25 mouse cellular contexts compared by ENCODE assay signal in the genomic region with DNA sequence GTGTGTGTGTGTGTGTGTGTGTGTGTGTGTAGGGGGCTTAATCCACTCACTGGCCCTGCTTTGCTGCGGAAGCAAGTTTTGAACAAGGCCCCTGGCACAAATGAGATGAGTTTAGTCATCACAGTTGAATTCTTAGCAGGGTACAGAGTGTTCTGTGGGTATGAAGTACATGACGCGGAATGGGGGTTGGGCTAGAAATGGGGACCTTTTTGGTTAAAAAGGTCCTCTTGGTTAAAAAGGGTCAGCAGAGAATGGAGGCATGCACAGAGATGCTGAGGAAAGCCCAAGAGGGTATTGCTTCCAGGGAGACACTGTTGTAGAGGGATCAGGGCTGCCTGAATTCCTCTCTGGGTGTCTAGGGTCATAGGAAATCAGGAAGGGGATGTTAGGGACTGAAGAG.
DNase-seq lines count a peak whose midpoint lies in the region; ATAC-seq and TF ChIP-seq lines count a peak whose summit lies in the region.
"Had no signal": no experiment of that assay in that cellular context is flagged by ENCODE, and none has a peak within 500 bp of the region (broad histone marks: within the 10 kb centered on the region; RNA-seq: fewer than 3 reads in every experiment).

No protein-coding gene starts in this region.

- no peaks in the 10 kb centered on the region for H3K9me3 ChIP-seq in hindbrain, embryonic 13.5 days
- no peaks in the 10 kb centered on the region for H3K9me3 ChIP-seq in hindbrain, embryonic 14.5 days (ENCODE audit: control insufficient read depth, low read length)
- H3K9me3 ChIP-seq in neural tube, embryonic 13.5 days, result no peaks in the 10 kb centered on the region
- H3K9me3 ChIP-seq: embryonic facial prominence, embryonic 15.5 days; heart, embryonic 12.5 days; hindbrain, embryonic 15.5 days; kidney, embryonic 15.5 days; liver, embryonic 15.5 days; lung, embryonic 15.5 days had no signal

- H3K4me3 ChIP-seq in hindbrain, embryonic 13.5 days, result no peak overlapping the region
- no peak overlapping the region for H3K4me3 ChIP-seq in hindbrain, embryonic 14.5 days (replicated peaks; ENCODE audit: low read length)
- H3K4me3 ChIP-seq in neural tube, embryonic 13.5 days, result no peak overlapping the region
- H3K4me3 ChIP-seq in cerebellum, adult 2 months (replicated peaks; ENCODE audit: insufficient read depth, low read depth, low read length), result no peak overlapping the region
- H3K4me3 ChIP-seq: embryonic facial prominence, embryonic 15.5 days; heart, embryonic 12.5 days; hindbrain, embryonic 15.5 days; kidney, embryonic 15.5 days; left cerebral cortex, adult 2 months; liver, embryonic 15.5 days; lung, embryonic 15.5 days had no signal

- H3K4me2 ChIP-seq in hindbrain, embryonic 13.5 days, result no peak overlapping the region
- H3K4me2 ChIP-seq in hindbrain, embryonic 14.5 days (replicated peaks), result no peak overlapping the region
- no peak overlapping the region for H3K4me2 ChIP-seq in neural tube, embryonic 13.5 days
- H3K4me2 ChIP-seq: embryonic facial prominence, embryonic 15.5 days; heart, embryonic 12.5 days; hindbrain, embryonic 15.5 days; kidney, embryonic 15.5 days; liver, embryonic 15.5 days; lung, embryonic 15.5 days had no signal

- 76% methylated on average over 3 of the region's 3 CpGs for WGBS in hindbrain, embryonic 13.5 days
- WGBS in hindbrain, embryonic 14.5 days, result 71% methylated on average over 3 of the region's 3 CpGs
- 72% methylated on average over 3 of the region's 3 CpGs for WGBS in neural tube, embryonic 13.5 days
- 93% methylated on average over 3 of the region's 3 CpGs for WGBS in cerebellum, adult 2 months

- H3K9ac ChIP-seq in hindbrain, embryonic 13.5 days, result no peak overlapping the region
- no peak overlapping the region for H3K9ac ChIP-seq in hindbrain, embryonic 14.5 days
- no peak overlapping the region for H3K9ac ChIP-seq in neural tube, embryonic 13.5 days
- H3K9ac ChIP-seq: embryonic facial prominence, embryonic 15.5 days; heart, embryonic 12.5 days; hindbrain, embryonic 15.5 days; kidney, embryonic 15.5 days; liver, embryonic 15.5 days; lung, embryonic 15.5 days had no signal

- H3K4me1 ChIP-seq in hindbrain, embryonic 13.5 days (replicated peaks), result peaks cover 78% of the 10 kb centered on the region
- H3K4me1 ChIP-seq in hindbrain, embryonic 14.5 days (replicated peaks; ENCODE audit: control insufficient read depth, insufficient read depth, low read length), result peaks cover 46% of the 10 kb centered on the region
- H3K4me1 ChIP-seq in neural tube, embryonic 13.5 days (replicated peaks), result peaks cover 72% of the 10 kb centered on the region
- H3K4me1 ChIP-seq in cerebellum, adult 2 months (ENCODE audit: control insufficient read depth, insufficient read depth, low read length), result peaks cover 11% of the 10 kb centered on the region
- H3K4me1 ChIP-seq: liver, embryonic 15.5 days had no signal

- peak overlapping the region; percentile 82; the same call in 1 of the 2 replicates for H3K27ac ChIP-seq in hindbrain, embryonic 13.5 days
- no peak overlapping the region for H3K27ac ChIP-seq in hindbrain, embryonic 14.5 days
- H3K27ac ChIP-seq in neural tube, embryonic 13.5 days (replicated peaks), result peak overlapping the region; percentile 72; the same call in 1 of the 2 replicates
- H3K27ac ChIP-seq in cerebellum, adult 2 months (ENCODE audit: insufficient read depth, low read length), result no peak overlapping the region
- H3K27ac ChIP-seq: embryonic facial prominence, embryonic 15.5 days; kidney, embryonic 15.5 days; left cerebral cortex, adult 2 months; liver, embryonic 15.5 days; lung, embryonic 15.5 days; macrophage had no signal

- no peak for TF ChIP-seq CTCF in cerebellum, adult 2 months (IDR thresholded peaks at IDR 0.05; ENCODE audit: borderline replicate concordance, insufficient read depth, low read depth, low read length)

- no peak for ATAC-seq in hindbrain, embryonic 13.5 days (ENCODE audit: low FRiP score)
- no peak for ATAC-seq in hindbrain, embryonic 14.5 days (ENCODE audit: low FRiP score)
- no peak for ATAC-seq in neural tube, embryonic 13.5 days (ENCODE audit: low read depth)
- ATAC-seq: activated CD4-positive, CD25-positive, alpha-beta regulatory T cell, adult 4 months had no signal

- H3K36me3 ChIP-seq in hindbrain, embryonic 13.5 days, result 0 out of 2 replicates have a peak, but pooled peaks cover 5% of the 10 kb centered on the region
- no peaks in the 10 kb centered on the region for H3K36me3 ChIP-seq in hindbrain, embryonic 14.5 days (replicated peaks; ENCODE audit: control insufficient read depth, insufficient read depth)
- no peaks in the 10 kb centered on the region for H3K36me3 ChIP-seq in neural tube, embryonic 13.5 days
- H3K36me3 ChIP-seq: heart, embryonic 12.5 days; hindbrain, embryonic 15.5 days; kidney, embryonic 15.5 days; liver, embryonic 15.5 days; lung, embryonic 15.5 days had no signal

- DNase-seq in embryo, embryonic 9.5 days (ENCODE audit: extremely low spot score), result peak; percentile 17
- DNase-seq in embryo, embryonic 11 days, result no peak
- DNase-seq in hindbrain, embryonic 14.5 days (ENCODE audit: low spot score), result no peak
- DNase-seq in neural tube, embryonic 10.5 days (ENCODE audit: extremely low spot score, low spot score), result no peak
- no peak for DNase-seq in thymus, postnatal 36 days
- no peak for DNase-seq in cerebellum, adult 2 months
- DNase-seq: adrenal gland, adult 8-10 months; cerebellum, adult 11-12 months; cerebellum, postnatal 14 days; gastrocnemius, postnatal 14 days; heart, adult 18-20 months; heart, postnatal 10 days; liver; thymus, adult 2 months had no signal

- TF ChIP-seq POLR2A in cerebellum, adult 2 months (IDR thresholded peaks at IDR 0.05; ENCODE audit: borderline replicate concordance, insufficient read depth, low read length), result no peak

- H3K27me3 ChIP-seq in hindbrain, embryonic 13.5 days, result peaks cover 12% of the 10 kb centered on the region; the same call in 1 of the 2 replicates
- no peaks in the 10 kb centered on the region for H3K27me3 ChIP-seq in hindbrain, embryonic 14.5 days (ENCODE audit: control insufficient read depth, insufficient read depth, low read length)
- peaks cover 15% of the 10 kb centered on the region for H3K27me3 ChIP-seq in neural tube, embryonic 13.5 days
- no peaks in the 10 kb centered on the region for H3K27me3 ChIP-seq in cerebellum, adult 2 months (ENCODE audit: control insufficient read depth, insufficient read depth, low read length)
- H3K27me3 ChIP-seq: hindbrain, embryonic 15.5 days; liver, embryonic 15.5 days had no signal

Comparison
In these comparisons a context has a peak if more than half of its experiments do, and no peak if none do; other contexts are left out.
1. H3K27ac ChIP-seq: peak in hindbrain, embryonic 13.5 days (single experiment) and neural tube, embryonic 13.5 days (single experiment); none in hindbrain, embryonic 14.5 days (single experiment) and cerebellum, adult 2 months (single experiment).